Mouse (Mus musculus): Measurements from ENCODE around the gene Olfr360.
"Not testable (repeated sequence)": the region's sequence is repeated elsewhere in the genome, so short reads cannot be mapped to it uniquely, and the experiment has no call there.

The Olfr360 gene

GRCm38 (mm10) chr2:37065446-37065845 lies at the start of gene Olfr360:
Olfr360 (plus strand) TSS chr2:37065746.
- no peak for DNase-seq (ENCODE audit: extremely low spot score, low spot score)

DNA sequence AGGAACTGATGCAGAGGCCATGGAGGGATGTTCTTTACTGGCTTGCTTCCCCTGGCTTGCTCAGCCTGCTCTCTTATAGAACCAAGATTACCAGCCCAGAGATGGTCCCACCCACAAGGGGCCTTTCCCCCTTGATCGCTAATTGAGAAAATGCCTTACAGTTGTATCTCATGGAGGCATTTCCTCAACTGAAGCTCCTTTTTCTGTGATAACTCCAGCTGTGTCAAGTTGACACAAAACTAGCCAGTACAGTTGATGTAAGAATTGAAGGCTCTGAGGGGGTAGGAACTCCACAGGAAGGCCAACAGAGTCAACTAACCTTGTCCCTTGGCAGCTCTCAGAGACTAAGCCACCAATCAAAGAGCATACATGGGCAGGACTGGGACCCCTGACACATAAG lies 23.6 kb downstream of the Olfr360 start, which contains the start of gene Olfr361:
Olfr361 (minus strand) TSS at position 101 of the 400 bp plus-strand sequence.
- DNase-seq (ENCODE audit: extremely low spot score, low spot score) = not testable (repeated sequence)

DNA sequence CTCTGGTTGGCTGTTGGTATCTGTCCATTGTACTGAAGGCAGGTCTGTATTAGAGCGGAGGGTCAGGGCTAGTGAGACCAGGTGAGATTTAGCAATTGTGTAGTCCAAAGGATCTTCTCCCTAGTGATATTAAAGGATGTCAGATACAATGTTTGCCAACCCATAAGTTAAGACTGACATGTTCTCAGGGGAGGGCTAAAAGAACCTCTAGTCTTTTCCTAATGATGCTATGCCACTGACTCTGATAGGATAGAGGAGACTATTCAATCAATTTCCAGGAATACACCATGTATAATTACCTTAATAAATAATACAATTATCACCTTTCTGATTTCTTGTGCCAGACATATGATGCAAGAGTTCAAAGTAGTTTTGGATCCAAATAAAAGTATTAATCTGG lies 52.3 kb downstream of the Olfr360 start, which contains the start of gene Olfr362:
Olfr362 (minus strand) TSS at position 101 of the 400 bp plus-strand sequence.
- no peak for DNase-seq (ENCODE audit: extremely low spot score, low spot score)

All from neural tube, embryonic 10.5 days (tissue).